Mouse (Mus musculus) stomach, postnatal 0 days (tissue): ENCODE measurements around the gene Tpk1. TPM values are rescaled to one million over a fixed set of nuclear protein-coding genes. Genes with fewer than 3 reads are reported as not detected.
"Not testable (repeated sequence)": the region's sequence is repeated elsewhere in the genome, so short reads cannot be mapped to it uniquely, and the experiment has no call there.

Experiments used
- ATAC-seq: fragments of 200-750 bp; cut with Nextera tagmentation; 2 replicates; pipeline ENCODE4 v1.8.0; 2017; ENCODE audit not compliant: low FRiP score, low TSS enrichment
- DNase-seq: peaks from one replicate; pipeline ENCODE4 v3.0.0-alpha.2; 2016; ENCODE audit warnings: low spot score
- H3K27ac ChIP-seq: fragments of 300-500 bp; sonication (generic); replicated peaks from 2 replicates; pipeline ENCODE4 v1.5.1; 2014; ENCODE audit warnings: mild to moderate bottlenecking, control low read depth
- H3K27me3 ChIP-seq: fragments of 300-500 bp; sonication (generic); 2 replicates; pipeline ENCODE4 v1.6.1; 2014; ENCODE audit warnings: low read length; ENCODE audit not compliant: control insufficient read depth, insufficient read depth
- H3K36me3 ChIP-seq: fragments of 300-500 bp; sonication (generic); 2 replicates; pipeline ENCODE4 v1.6.1; 2014; ENCODE audit warnings: low read length, mixed read lengths; ENCODE audit not compliant: control insufficient read depth, insufficient read depth
- H3K4me1 ChIP-seq: fragments of 300-500 bp; sonication (generic); replicated peaks from 2 replicates; pipeline ENCODE4 v1.6.1; 2014; ENCODE audit warnings: antibody characterized with exemption; ENCODE audit not compliant: control insufficient read depth, insufficient read depth
- H3K4me2 ChIP-seq: fragments of 300-500 bp; sonication (generic); replicated peaks from 2 replicates; pipeline ENCODE4 v1.6.1; 2014; ENCODE audit warnings: low read depth, mild to moderate bottlenecking, control low read depth, moderate library complexity
- H3K4me3 ChIP-seq: fragments of 300-500 bp; sonication (generic); 2 replicates; pipeline ENCODE4 v1.5.1; 2014; ENCODE audit warnings: low read depth, low read length, control low read depth
- H3K9ac ChIP-seq: fragments of 300-500 bp; sonication (generic); 2 replicates; pipeline ENCODE4 v1.6.1; 2014; ENCODE audit warnings: mild to moderate bottlenecking, low read length, control low read depth, mixed read lengths
- H3K9me3 ChIP-seq: fragments of 300-500 bp; sonication (generic); 2 replicates; pipeline ENCODE4 v1.6.1; 2016; ENCODE audit warnings: low read length; ENCODE audit not compliant: control insufficient read depth
- CTCF ChIP-seq: IDR thresholded peaks from 2 replicates; pipeline ENCODE4 v1.5.1; 2016; ENCODE audit warnings: antibody characterized with exemption, low read depth, mild to moderate bottlenecking, moderate library complexity
- EP300 ChIP-seq: optimal IDR thresholded peaks from 2 replicates; pipeline ENCODE3; 2016; ENCODE audit warnings: antibody characterized with exemption
- WGBS: fragments of 180-500 bp; shearing (Covaris S2); extraction: QIAGEN DNeasy Blood & Tissue Kit; methylation state at CpG from one replicate; pipeline ENCODE4 v1.1.7; 2014; 5-methylcytosine and 5-hydroxymethylcytosine counted together
- polyA plus RNA-seq: library from polyadenylated mRNA; unstranded; fragments of >200 nt; fragmentation: Nextera tagmentation; extraction: Ambion mirVana; gene quantifications from 2 replicates; pipeline ENCODE4 v1.2.1, GENCODE M21; 2015

Gene Tpk1
- polyA plus RNA-seq, 1 experiment from 2014 or later: 21.4 TPM

GRCm38 (mm10) chr6:43638119-43638518, 28.0 kb downstream of the Tpk1 start:
- Histone ChIP-seq H3K4me1 (no peaks in the 10 kb centered on the region), H3K9ac (no peak overlapping the region), H3K4me2 (no peak overlapping the region), H3K9me3 (no peaks in the 10 kb centered on the region), H3K27ac (no peak overlapping the region), H3K27me3 (no peaks in the 10 kb centered on the region), H3K36me3 (no peaks in the 10 kb centered on the region), H3K4me3 (no peak overlapping the region)
- WGBS: 67% methylated on average over 3 of the region's 3 CpGs
- ATAC-seq: no peak
- no peak for DNase-seq
- TF ChIP-seq CTCF (no peak), EP300 (no peak)

DNA sequence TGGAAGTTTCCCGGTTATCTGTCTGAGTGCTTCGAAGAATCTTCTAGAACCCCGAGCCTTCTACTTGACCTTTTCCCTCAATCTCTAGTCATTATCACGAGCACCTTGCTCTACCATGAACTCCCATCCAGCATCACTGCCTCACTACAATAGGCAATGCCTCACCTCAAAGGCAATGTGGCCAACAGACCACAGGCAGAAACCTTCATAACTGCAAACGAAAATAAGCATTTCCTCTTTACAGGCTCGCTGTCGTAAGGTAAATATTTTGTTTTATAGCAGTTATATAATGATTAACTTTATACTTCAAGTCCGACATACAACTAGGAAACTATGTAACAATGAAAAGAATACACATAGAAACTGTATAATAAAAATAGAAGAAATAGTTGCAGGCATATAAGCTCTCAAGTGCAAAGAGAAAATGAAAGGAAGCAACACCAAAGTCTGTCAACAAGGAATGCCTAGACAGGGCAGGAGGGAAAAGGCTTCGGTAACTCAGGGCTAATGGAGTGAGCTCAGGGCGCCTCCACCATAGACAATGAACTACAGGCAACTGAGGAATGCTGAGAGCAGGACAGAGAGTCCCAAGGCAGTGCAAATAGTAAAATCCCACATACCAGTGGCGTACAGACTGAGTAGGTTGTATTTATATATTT, 29.0 kb downstream of the Tpk1 start:
- Histone ChIP-seq H3K4me3 (no peak overlapping the region), H3K27ac (no peak overlapping the region), H3K4me1 (no peaks in the 10 kb centered on the region), H3K36me3 (no peaks in the 10 kb centered on the region), H3K4me2 (peak overlapping the region; percentile 9; the same call in 1 of the 2 replicates), H3K9me3 (no peaks in the 10 kb centered on the region), H3K27me3 (no peaks in the 10 kb centered on the region), H3K9ac (no peak overlapping the region)
- DNase-seq (peak; percentile 32), ATAC-seq (peak; percentile 90)
- WGBS: 61% methylated on average over 11 of the region's 11 CpGs
- TF ChIP-seq EP300: no peak
- no peak for TF ChIP-seq CTCF

- Histone ChIP-seq H3K9me3 (no peaks in the 10 kb centered on the region), H3K4me1 (no peaks in the 10 kb centered on the region), H3K36me3 (no peaks in the 10 kb centered on the region), H3K4me2 (no peak overlapping the region), H3K27ac (no peak overlapping the region), H3K4me3 (no peak overlapping the region), H3K9ac (no peak overlapping the region), H3K27me3 (no peaks in the 10 kb centered on the region)
- 82% methylated on average over 3 of the region's 3 CpGs for WGBS
- TF ChIP-seq CTCF: no peak
- no peak for TF ChIP-seq EP300
- no peak for DNase-seq
- ATAC-seq: no peak
These were observed 32.6 kb downstream of the Tpk1 start for GRCm38 (mm10) chr6:43633308-43633963.

GRCm38 (mm10) chr6:43632871-43633270, 33.2 kb downstream of the Tpk1 start:
- no peaks in the 10 kb centered on the region for H3K36me3 ChIP-seq

DNA sequence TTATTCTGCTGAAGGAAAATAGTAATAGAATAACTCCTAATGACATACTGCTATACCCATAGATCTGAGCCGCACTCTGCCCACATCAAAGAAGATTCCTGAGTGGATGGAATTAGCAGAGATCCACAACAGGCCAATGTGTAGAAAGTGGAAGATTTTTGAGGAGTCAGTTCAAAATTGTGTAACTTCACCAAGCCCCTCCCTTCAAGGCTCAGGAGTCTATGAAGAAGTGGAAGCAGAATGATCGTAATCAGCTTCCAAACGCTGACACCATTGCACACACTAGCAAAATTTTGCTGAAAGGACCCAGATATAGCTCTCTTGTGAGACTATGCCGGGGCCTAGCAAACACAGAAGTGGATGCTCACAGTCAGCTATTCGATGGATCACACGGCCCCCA, 42.6 kb downstream of the Tpk1 start:
- not testable (repeated sequence) for H3K4me2 ChIP-seq, DNase-seq, ATAC-seq

More at GRCm38 (mm10) chr6:43632871-43633270, 33.2 kb downstream of the Tpk1 start:
- Histone ChIP-seq H3K9me3 (no peaks in the 10 kb centered on the region), H3K4me2 (no peak overlapping the region), H3K27me3 (no peaks in the 10 kb centered on the region), H3K4me3 (no peak overlapping the region), H3K9ac (no peak overlapping the region), H3K27ac (no peak overlapping the region), H3K4me1 (no peaks in the 10 kb centered on the region)
- ATAC-seq: no peak
- DNase-seq: no peak
- TF ChIP-seq CTCF: no peak
- TF ChIP-seq EP300: no peak

GRCm38 (mm10) chr6:43619258-43619657, 46.8 kb downstream of the Tpk1 start:
- ATAC-seq (no peak), DNase-seq (no peak)
- H3K9ac ChIP-seq: no peak overlapping the region
- no peaks in the 10 kb centered on the region for H3K27me3 ChIP-seq
- H3K4me2 ChIP-seq: no peak overlapping the region
- H3K4me1 ChIP-seq: no peaks in the 10 kb centered on the region
- TF ChIP-seq EP300 (no peak), CTCF (no peak)
- WGBS: 74% methylated on average over 3 of the region's 3 CpGs
- no peaks in the 10 kb centered on the region for H3K9me3 ChIP-seq
- no peak overlapping the region for H3K4me3 ChIP-seq
- no peaks in the 10 kb centered on the region for H3K36me3 ChIP-seq
- H3K27ac ChIP-seq: no peak overlapping the region

More for the DNA sequence above, 42.6 kb downstream of the Tpk1 start:
- not testable (repeated sequence) for H3K27ac ChIP-seq, H3K4me3 ChIP-seq, H3K36me3 ChIP-seq, H3K27me3 ChIP-seq, H3K9me3 ChIP-seq, H3K9ac ChIP-seq, H3K4me1 ChIP-seq
- 91% methylated on average over 6 of the region's 6 CpGs for WGBS
